Mouse (Mus musculus) stomach, postnatal 0 days (tissue): ENCODE data around the gene Ppp2r5d. TPM values are rescaled to one million over a fixed set of nuclear protein-coding genes. Genes with fewer than 3 reads are reported as not detected.

Experiments used
- ATAC-seq: fragments of 200-750 bp; cut with Nextera tagmentation; 2 replicates; pipeline ENCODE4 v1.8.0; 2017; ENCODE audit not compliant: low FRiP score, low TSS enrichment
- DNase-seq: peaks from one replicate; pipeline ENCODE4 v3.0.0-alpha.2; 2016; ENCODE audit warnings: low spot score
- H3K27ac ChIP-seq: fragments of 300-500 bp; sonication (generic); replicated peaks from 2 replicates; pipeline ENCODE4 v1.5.1; 2014; ENCODE audit warnings: mild to moderate bottlenecking, control low read depth
- H3K27me3 ChIP-seq: fragments of 300-500 bp; sonication (generic); 2 replicates; pipeline ENCODE4 v1.6.1; 2014; ENCODE audit warnings: low read length; ENCODE audit not compliant: control insufficient read depth, insufficient read depth
- H3K36me3 ChIP-seq: fragments of 300-500 bp; sonication (generic); 2 replicates; pipeline ENCODE4 v1.6.1; 2014; ENCODE audit warnings: low read length, mixed read lengths; ENCODE audit not compliant: control insufficient read depth, insufficient read depth
- H3K4me1 ChIP-seq: fragments of 300-500 bp; sonication (generic); replicated peaks from 2 replicates; pipeline ENCODE4 v1.6.1; 2014; ENCODE audit warnings: antibody characterized with exemption; ENCODE audit not compliant: control insufficient read depth, insufficient read depth
- H3K4me2 ChIP-seq: fragments of 300-500 bp; sonication (generic); replicated peaks from 2 replicates; pipeline ENCODE4 v1.6.1; 2014; ENCODE audit warnings: low read depth, mild to moderate bottlenecking, control low read depth, moderate library complexity
- H3K4me3 ChIP-seq: fragments of 300-500 bp; sonication (generic); 2 replicates; pipeline ENCODE4 v1.5.1; 2014; ENCODE audit warnings: low read depth, low read length, control low read depth
- H3K9ac ChIP-seq: fragments of 300-500 bp; sonication (generic); 2 replicates; pipeline ENCODE4 v1.6.1; 2014; ENCODE audit warnings: mild to moderate bottlenecking, low read length, control low read depth, mixed read lengths
- H3K9me3 ChIP-seq: fragments of 300-500 bp; sonication (generic); 2 replicates; pipeline ENCODE4 v1.6.1; 2016; ENCODE audit warnings: low read length; ENCODE audit not compliant: control insufficient read depth
- CTCF ChIP-seq: IDR thresholded peaks from 2 replicates; pipeline ENCODE4 v1.5.1; 2016; ENCODE audit warnings: antibody characterized with exemption, low read depth, mild to moderate bottlenecking, moderate library complexity
- EP300 ChIP-seq: optimal IDR thresholded peaks from 2 replicates; pipeline ENCODE3; 2016; ENCODE audit warnings: antibody characterized with exemption
- WGBS: fragments of 180-500 bp; shearing (Covaris S2); extraction: QIAGEN DNeasy Blood & Tissue Kit; methylation state at CpG from one replicate; pipeline ENCODE4 v1.1.7; 2014; 5-methylcytosine and 5-hydroxymethylcytosine counted together
- polyA plus RNA-seq: library from polyadenylated mRNA; unstranded; fragments of >200 nt; fragmentation: Nextera tagmentation; extraction: Ambion mirVana; gene quantifications from 2 replicates; pipeline ENCODE4 v1.2.1, GENCODE M21; 2015

Ppp2r5d gene
- polyA plus RNA-seq, 1 experiment from 2014 or later: 27.2 TPM

- no peak for DNase-seq
- peak overlapping the region; percentile 69 for H3K9ac ChIP-seq
- H3K27ac ChIP-seq: peak overlapping the region; percentile 63; the same call in 1 of the 2 replicates
- no peaks in the 10 kb centered on the region for H3K27me3 ChIP-seq
- peaks cover 14% of the 10 kb centered on the region for H3K4me1 ChIP-seq
- H3K4me2 ChIP-seq: peak overlapping the region; percentile 74
- H3K9me3 ChIP-seq: no peaks in the 10 kb centered on the region
- H3K4me3 ChIP-seq: peak overlapping the region; percentile 88
- WGBS: 19% methylated on average over 12 of the region's 12 CpGs
- TF ChIP-seq EP300 (no peak), CTCF (no peak)
- H3K36me3 ChIP-seq: peaks cover 30% of the 10 kb centered on the region
- ATAC-seq: no peak
These were observed 23.3 kb downstream of the Ppp2r5d start for GRCm38 (mm10) chr17:46681466-46682118.

- ATAC-seq (peak; percentile 97), DNase-seq (peak; percentile 100)
- Histone ChIP-seq H3K4me2 (peak within 1 kb of the TSS; percentile 74), H3K4me3 (peak within 1 kb of the TSS; percentile 88), H3K9me3 (no peaks in the 10 kb centered on the region), H3K4me1 (peaks cover 14% of the 10 kb centered on the region), H3K9ac (peak within 1 kb of the TSS; percentile 85), H3K27me3 (no peaks in the 10 kb centered on the region), H3K27ac (peak within 1 kb of the TSS; percentile 90), H3K36me3 (peaks cover 30% of the 10 kb centered on the region)
- TF ChIP-seq EP300 (no peak), CTCF (peak; percentile 6; the same call in 1 of the 2 replicates)
- under 1% methylated on average over 49 of the region's 49 CpGs for WGBS
These were observed 24.0 kb downstream of the Ppp2r5d start, which contains the start of gene Klhdc3 for GRCm38 (mm10) chr17:46680760-46681373. Klhdc3 (minus strand) TSS chr17:46680914.

GRCm38 (mm10) chr17:46679843-46680759 is 24.8 kb downstream of the Ppp2r5d start:
- peak overlapping the region; percentile 85 for H3K9ac ChIP-seq
- TF ChIP-seq EP300: no peak
- peak; percentile 61 for TF ChIP-seq CTCF
- peak overlapping the region; percentile 88 for H3K4me3 ChIP-seq
- H3K9me3 ChIP-seq: no peaks in the 10 kb centered on the region
- peak overlapping the region; percentile 72 for H3K4me2 ChIP-seq
- H3K4me1 ChIP-seq: peaks cover 14% of the 10 kb centered on the region
- 2% methylated on average over 34 of the region's 34 CpGs for WGBS
- H3K27ac ChIP-seq: peak overlapping the region; percentile 90
- H3K27me3 ChIP-seq: no peaks in the 10 kb centered on the region
- H3K36me3 ChIP-seq: peaks cover 25% of the 10 kb centered on the region
- ATAC-seq (peak; percentile 6; the same call in 1 of the 2 replicates), DNase-seq (peak; percentile 61)

- TF ChIP-seq CTCF (no peak), EP300 (no peak)
- peaks cover 14% of the 10 kb centered on the region for H3K4me1 ChIP-seq
- peaks cover 17% of the 10 kb centered on the region for H3K36me3 ChIP-seq
- no peak for DNase-seq
- no peaks in the 10 kb centered on the region for H3K9me3 ChIP-seq
- no peak for ATAC-seq
- H3K4me2 ChIP-seq: peak overlapping the region; percentile 72
- peak overlapping the region; percentile 49 for H3K27ac ChIP-seq
- H3K9ac ChIP-seq: peak overlapping the region; percentile 85
- 0 out of 2 replicates have a peak overlapping the region, but pooled peaks have one; percentile 88 for H3K4me3 ChIP-seq
- 25% methylated on average over 9 of the region's 9 CpGs for WGBS
- no peaks in the 10 kb centered on the region for H3K27me3 ChIP-seq
These were observed 26.0 kb downstream of the Ppp2r5d start for GRCm38 (mm10) chr17:46678911-46679310.

- Histone ChIP-seq H3K9me3 (no peaks in the 10 kb centered on the region), H3K4me3 (peak within 1 kb of the TSS; percentile 88), H3K9ac (peak within 1 kb of the TSS; percentile 85), H3K4me1 (peaks cover 14% of the 10 kb centered on the region), H3K27me3 (no peaks in the 10 kb centered on the region), H3K36me3 (peaks cover 13% of the 10 kb centered on the region), H3K27ac (peak within 1 kb of the TSS; percentile 49), H3K4me2 (peak within 1 kb of the TSS; percentile 72)
- no peak for DNase-seq
- TF ChIP-seq CTCF (no peak), EP300 (no peak)
- 82% methylated on average over 7 of the region's 9 CpGs for WGBS
- ATAC-seq: no peak
These were observed 26.5 kb downstream of the Ppp2r5d start, which contains the start of gene Mea1 for GRCm38 (mm10) chr17:46678416-46678815. Mea1 (plus strand) TSS chr17:46678793.
